Mouse (Mus musculus) liver, postnatal 0 days (tissue): ENCODE measurements around the gene Btk.

Experiments
- CTCF ChIP-seq: sonication (generic); IDR thresholded peaks from 2 replicates; pipeline ENCODE4 v1.5.1; 2016; ENCODE audit warnings: antibody characterized with exemption, low read depth
- EP300 ChIP-seq: IDR thresholded peaks from 2 replicates; pipeline ENCODE4 v1.6.1; 2016; ENCODE audit warnings: antibody characterized with exemption, low read depth, mild to moderate bottlenecking

- TF ChIP-seq CTCF (no peak), EP300 (no peak)
These were observed 2.7 kb downstream of the Btk start for GRCm38 (mm10) chrX:134580528-134581305.
